Mouse (Mus musculus) midbrain, embryonic 15.5 days (tissue): ENCODE data around the gene Poln. TPM values are rescaled to one million over a fixed set of nuclear protein-coding genes. Genes with fewer than 3 reads are reported as not detected.

Source experiments
- ATAC-seq: fragments of 200-750 bp; cut with Nextera tagmentation; replicated peaks from 2 replicates; pipeline ENCODE4 v1.8.0; 2017; ENCODE audit warnings: moderate TSS enrichment
- H3K27ac ChIP-seq: fragments of 300-500 bp; sonication (generic); 2 replicates; pipeline ENCODE4 v1.5.1; 2015; ENCODE audit warnings: mild to moderate bottlenecking, inconsistent platforms
- H3K27me3 ChIP-seq: fragments of 300-500 bp; sonication (generic); replicated peaks from 2 replicates; pipeline ENCODE4 v1.6.1; 2015; ENCODE audit warnings: inconsistent platforms
- H3K36me3 ChIP-seq: fragments of 300-500 bp; sonication (generic); replicated peaks from 2 replicates; pipeline ENCODE4 v1.6.1; 2015; ENCODE audit warnings: inconsistent platforms
- H3K4me1 ChIP-seq: fragments of 300-500 bp; sonication (generic); 2 replicates; pipeline ENCODE4 v1.6.1; 2015; ENCODE audit warnings: inconsistent platforms
- H3K4me2 ChIP-seq: fragments of 300-500 bp; sonication (generic); 2 replicates; pipeline ENCODE4 v1.6.1; 2015; ENCODE audit warnings: inconsistent platforms, mild to moderate bottlenecking, moderate library complexity
- H3K4me3 ChIP-seq: fragments of 300-500 bp; sonication (generic); 2 replicates; pipeline ENCODE4 v1.5.1; 2015; ENCODE audit warnings: mild to moderate bottlenecking, inconsistent platforms
- H3K9ac ChIP-seq: fragments of 300-500 bp; sonication (generic); 2 replicates; pipeline ENCODE4 v1.6.1; 2015; ENCODE audit warnings: mild to moderate bottlenecking, inconsistent platforms
- H3K9me3 ChIP-seq: fragments of 300-500 bp; sonication (generic); 2 replicates; pipeline ENCODE4 v1.6.1; 2016; ENCODE audit warnings: inconsistent platforms
- WGBS: fragments of 180-500 bp; shearing (Covaris S2); methylation state at CpG from one replicate; pipeline ENCODE4 v1.1.7; 2015; ENCODE audit warnings: mixed read lengths; 5-methylcytosine and 5-hydroxymethylcytosine counted together
- polyA plus RNA-seq: library from polyadenylated mRNA; unstranded; fragments of >200 nt; fragmentation: Nextera tagmentation; extraction: Ambion mirVana; gene quantifications from 2 replicates; pipeline ENCODE4 v1.2.1, GENCODE M21; 2015

Poln gene
- polyA plus RNA-seq, 1 experiment from 2014 or later, result 0.27 TPM

- Histone ChIP-seq H3K27ac (peak overlapping the region; percentile 100), H3K27me3 (no peaks in the 10 kb centered on the region), H3K36me3 (peaks cover 13% of the 10 kb centered on the region; the same call in 1 of the 2 replicates), H3K9me3 (no peaks in the 10 kb centered on the region), H3K4me2 (peak overlapping the region; percentile 83), H3K4me1 (peaks cover 40% of the 10 kb centered on the region), H3K9ac (peak overlapping the region; percentile 98), H3K4me3 (peak overlapping the region; percentile 99)
- WGBS, result under 1% methylated on average over 66 of the region's 80 CpGs
- peak; percentile 32 for ATAC-seq
These were observed 172.1 kb downstream of the Poln start for GRCm38 (mm10) chr5:33997051-33997741.

GRCm38 (mm10) chr5:33996694-33997045, 172.6 kb downstream of the Poln start:
- Histone ChIP-seq H3K9me3 (no peaks in the 10 kb centered on the region), H3K4me1 (peaks cover 40% of the 10 kb centered on the region)
- WGBS, result under 1% methylated on average over 35 of the region's 55 CpGs

GRCm38 (mm10) chr5:33995843-33996693, 173.2 kb downstream of the Poln start, which contains the start of gene Nat8l:
TSS of gene Nat8l (plus strand) at chr5:33995984.
- H3K9ac ChIP-seq, result peak within 1 kb of the TSS; percentile 98
- H3K27ac ChIP-seq, result peak within 1 kb of the TSS; percentile 100
- H3K27me3 ChIP-seq, result no peaks in the 10 kb centered on the region
- peaks cover 40% of the 10 kb centered on the region for H3K4me1 ChIP-seq
- peak within 1 kb of the TSS; percentile 83 for H3K4me2 ChIP-seq
- under 1% methylated on average over 90 of the region's 90 CpGs for WGBS
- H3K9me3 ChIP-seq, result no peaks in the 10 kb centered on the region
- peak; percentile 94 for ATAC-seq
- peak within 1 kb of the TSS; percentile 99 for H3K4me3 ChIP-seq
- H3K36me3 ChIP-seq, result peaks cover 6% of the 10 kb centered on the region; the same call in 1 of the 2 replicates

More at GRCm38 (mm10) chr5:33996694-33997045, 172.6 kb downstream of the Poln start:
- Histone ChIP-seq H3K4me3 (peak overlapping the region; percentile 99), H3K36me3 (peaks cover 11% of the 10 kb centered on the region; the same call in 1 of the 2 replicates), H3K4me2 (peak overlapping the region; percentile 83), H3K27me3 (no peaks in the 10 kb centered on the region), H3K27ac (peak overlapping the region; percentile 100), H3K9ac (peak overlapping the region; percentile 98)
- no peak; the same call in 1 of the 2 replicates for ATAC-seq

GRCm38 (mm10) chr5:33994671-33995625, 174.3 kb downstream of the Poln start:
- no peaks in the 10 kb centered on the region for H3K36me3 ChIP-seq
- 29% methylated on average over 27 of the region's 28 CpGs for WGBS
- ATAC-seq, result 0 out of 2 replicates have a peak, but pooled peaks have one; percentile 4

GRCm38 (mm10) chr5:33983309-33984121, 185.7 kb downstream of the Poln start, which contains the start of gene Gm1673:
TSS of gene Gm1673 (plus strand) at chr5:33983433.
- peaks cover 8% of the 10 kb centered on the region for H3K36me3 ChIP-seq
- H3K9ac ChIP-seq, result peak within 1 kb of the TSS; percentile 93
- WGBS, result under 1% methylated on average over 88 of the region's 88 CpGs
- peaks cover 39% of the 10 kb centered on the region for H3K4me1 ChIP-seq
- H3K4me3 ChIP-seq, result peak within 1 kb of the TSS; percentile 90
- ATAC-seq, result peak; percentile 92
- peak within 1 kb of the TSS; percentile 94 for H3K27ac ChIP-seq
- H3K4me2 ChIP-seq, result peak within 1 kb of the TSS; percentile 70
- H3K9me3 ChIP-seq, result no peaks in the 10 kb centered on the region
- no peaks in the 10 kb centered on the region for H3K27me3 ChIP-seq

More at GRCm38 (mm10) chr5:33994671-33995625, 174.3 kb downstream of the Poln start:
- H3K9me3 ChIP-seq, result no peaks in the 10 kb centered on the region
- H3K27ac ChIP-seq, result peak overlapping the region; percentile 100
- no peaks in the 10 kb centered on the region for H3K27me3 ChIP-seq
- peak overlapping the region; percentile 98 for H3K9ac ChIP-seq
- H3K4me1 ChIP-seq, result peaks cover 36% of the 10 kb centered on the region
- peak overlapping the region; percentile 83 for H3K4me2 ChIP-seq
- peak overlapping the region; percentile 99 for H3K4me3 ChIP-seq

- Histone ChIP-seq H3K4me2 (peak overlapping the region; percentile 70), H3K9ac (peak overlapping the region; percentile 93), H3K36me3 (peaks cover 8% of the 10 kb centered on the region), H3K4me3 (peak overlapping the region; percentile 90), H3K27ac (peak overlapping the region; percentile 94), H3K27me3 (no peaks in the 10 kb centered on the region), H3K9me3 (no peaks in the 10 kb centered on the region), H3K4me1 (peaks cover 39% of the 10 kb centered on the region)
- ATAC-seq, result peak; percentile 75
- 2% methylated on average over 26 of the region's 26 CpGs for WGBS
These were observed 186.5 kb downstream of the Poln start for GRCm38 (mm10) chr5:33982731-33983259.

GRCm38 (mm10) chr5:33976267-33976666, 193.0 kb downstream of the Poln start:
- 44% methylated on average over 3 of the region's 3 CpGs for WGBS
- H3K27me3 ChIP-seq, result no peaks in the 10 kb centered on the region
- no peak overlapping the region for H3K9ac ChIP-seq
- ATAC-seq, result no peak
- H3K4me2 ChIP-seq, result no peak overlapping the region
- no peaks in the 10 kb centered on the region for H3K4me1 ChIP-seq
- no peak overlapping the region for H3K4me3 ChIP-seq
- H3K36me3 ChIP-seq, result no peaks in the 10 kb centered on the region
- no peak overlapping the region for H3K27ac ChIP-seq
- H3K9me3 ChIP-seq, result no peaks in the 10 kb centered on the region

GRCm38 (mm10) chr5:33974736-33975135, 194.5 kb downstream of the Poln start:
- no peaks in the 10 kb centered on the region for H3K4me1 ChIP-seq
- no peak overlapping the region for H3K4me2 ChIP-seq
- H3K9ac ChIP-seq, result no peak overlapping the region
- H3K27ac ChIP-seq, result no peak overlapping the region
- WGBS, result 59% methylated on average over 2 of the region's 2 CpGs
- no peak for ATAC-seq
- no peaks in the 10 kb centered on the region for H3K9me3 ChIP-seq
- no peaks in the 10 kb centered on the region for H3K36me3 ChIP-seq
- no peaks in the 10 kb centered on the region for H3K27me3 ChIP-seq
- H3K4me3 ChIP-seq, result no peak overlapping the region

GRCm38 (mm10) chr5:33959382-33959781, 209.9 kb downstream of the Poln start:
- 80% methylated on average over 4 of the region's 4 CpGs for WGBS
- no peak overlapping the region for H3K9ac ChIP-seq
- H3K27me3 ChIP-seq, result no peaks in the 10 kb centered on the region
- H3K4me2 ChIP-seq, result no peak overlapping the region
- H3K36me3 ChIP-seq, result no peaks in the 10 kb centered on the region
- ATAC-seq, result no peak
- H3K27ac ChIP-seq, result no peak overlapping the region
- no peak overlapping the region for H3K4me3 ChIP-seq
- H3K9me3 ChIP-seq, result no peaks in the 10 kb centered on the region
- no peaks in the 10 kb centered on the region for H3K4me1 ChIP-seq
